Mouse (Mus musculus) 416B (cell line): ENCODE results near the gene Olfr924.
"Not testable (repeated sequence)": the region's sequence is repeated elsewhere in the genome, so short reads cannot be mapped to it uniquely, and the experiment has no call there.

Experiments used
- DNase-seq: peaks from one replicate; pipeline ENCODE4 v3.0.0; 2011; ENCODE audit warnings: low read depth

The Olfr924 gene

GRCm38 (mm10) chr9:38844149-38844548 lies at the start of gene Olfr924:
TSS of gene Olfr924 (plus strand) at chr9:38844449.
- DNase-seq = no peak

- peak; percentile 55 for DNase-seq
Measured at GRCm38 (mm10) chr9:38805696-38806095, 38.6 kb upstream of the Olfr924 start.

GRCm38 (mm10) chr9:38814314-38814713 lies 29.9 kb upstream of the Olfr924 start, which contains the start of gene Olfr922:
TSS of gene Olfr922 (plus strand) at chr9:38814614.
- DNase-seq = no peak

- DNase-seq = no peak
Measured at GRCm38 (mm10) chr9:38815458-38815986, 28.7 kb upstream of the Olfr924 start.

- DNase-seq = no peak
Measured at GRCm38 (mm10) chr9:38826245-38826644, 18.0 kb upstream of the Olfr924 start, which contains the start of gene Olfr923. TSS of gene Olfr923 (plus strand) at chr9:38826545.

GRCm38 (mm10) chr9:38833027-38833426 lies 11.2 kb upstream of the Olfr924 start:
- DNase-seq = no peak

- no peak for DNase-seq
Measured at GRCm38 (mm10) chr9:38854760-38855159, 10.5 kb downstream of the Olfr924 start, which contains the start of gene Olfr26. TSS of gene Olfr26 (plus strand) at chr9:38855060.

GRCm38 (mm10) chr9:38874880-38875279 lies 30.6 kb downstream of the Olfr924 start:
- DNase-seq = not testable (repeated sequence)

- DNase-seq = no peak
Measured at GRCm38 (mm10) chr9:38876826-38877225, 32.6 kb downstream of the Olfr924 start, which contains the start of gene Olfr926. TSS of gene Olfr926 (plus strand) at chr9:38877126.
